Mouse (Mus musculus): Measurements from ENCODE around the gene Heatr5a. TPM values are rescaled to one million over a fixed set of nuclear protein-coding genes. Genes with fewer than 3 reads are reported as not detected.

Heatr5a gene
- total and polyA plus RNA-seq, 3 experiments: 20.6 to 23.6 (median 21.4) TPM

- no peaks in the 10 kb centered on the region for H3K36me3 ChIP-seq (ENCODE audit: control insufficient read depth, insufficient read depth, low read length)
- WGBS: 84% methylated on average over 2 of the region's 2 CpGs
- H3K27ac ChIP-seq: no peak overlapping the region
- no peaks in the 10 kb centered on the region for H3K79me2 ChIP-seq (replicated peaks; ENCODE audit: control insufficient read depth, insufficient read depth, low read length)
- H3K27me3 ChIP-seq (ENCODE audit: control insufficient read depth, insufficient read depth, low read length): no peaks in the 10 kb centered on the region
- TF ChIP-seq POLR2A (IDR thresholded peaks at IDR 0.05; ENCODE audit: insufficient read depth, low read depth, low read length) (no peak), CTCF (IDR thresholded peaks at IDR 0.05) (no peak), EP300 (IDR thresholded peaks at IDR 0.05; ENCODE audit: insufficient read depth, low read depth, low read length) (no peak)
- DNase-seq: no peak
- H3K4me1 ChIP-seq (ENCODE audit: control insufficient read depth, insufficient read depth, low read length): no peaks in the 10 kb centered on the region
- no peak overlapping the region for H3K4me3 ChIP-seq
- no peak overlapping the region for H3K9ac ChIP-seq (ENCODE audit: low read depth, low read length)
- intact Hi-C loops (cut with DNase I): no loop called here
These were observed 53.9 kb downstream of the Heatr5a start for GRCm38 (mm10) chr12:51917191-51917590.

GRCm38 (mm10) chr12:51914903-51915670 lies 56.0 kb downstream of the Heatr5a start:
- intact Hi-C loops (cut with DNase I): no loop called here
- H3K4me1 ChIP-seq (ENCODE audit: control insufficient read depth, insufficient read depth, low read length): no peaks in the 10 kb centered on the region
- WGBS: 96% methylated on average over 12 of the region's 12 CpGs
- no peak for DNase-seq
- no peaks in the 10 kb centered on the region for H3K36me3 ChIP-seq (ENCODE audit: control insufficient read depth, insufficient read depth, low read length)
- no peak overlapping the region for H3K4me3 ChIP-seq
- TF ChIP-seq POLR2A (IDR thresholded peaks at IDR 0.05; ENCODE audit: insufficient read depth, low read depth, low read length) (no peak), EP300 (IDR thresholded peaks at IDR 0.05; ENCODE audit: insufficient read depth, low read depth, low read length) (no peak), CTCF (IDR thresholded peaks at IDR 0.05) (no peak)
- no peaks in the 10 kb centered on the region for H3K27me3 ChIP-seq (ENCODE audit: control insufficient read depth, insufficient read depth, low read length)
- no peaks in the 10 kb centered on the region for H3K79me2 ChIP-seq (replicated peaks; ENCODE audit: control insufficient read depth, insufficient read depth, low read length)
- no peak overlapping the region for H3K27ac ChIP-seq
- no peak overlapping the region for H3K9ac ChIP-seq (ENCODE audit: low read depth, low read length)

- 71% methylated on average over 5 of the region's 5 CpGs for WGBS
- no peak overlapping the region for H3K9ac ChIP-seq (ENCODE audit: low read depth, low read length)
- H3K4me1 ChIP-seq (ENCODE audit: control insufficient read depth, insufficient read depth, low read length): no peaks in the 10 kb centered on the region; the same call in 1 of the 2 replicates
- intact Hi-C loops (cut with DNase I): no loop called here
- H3K27me3 ChIP-seq (ENCODE audit: control insufficient read depth, insufficient read depth, low read length): no peaks in the 10 kb centered on the region
- H3K79me2 ChIP-seq (replicated peaks; ENCODE audit: control insufficient read depth, insufficient read depth, low read length): no peaks in the 10 kb centered on the region
- no peak for TF ChIP-seq POLR2A (IDR thresholded peaks at IDR 0.05; ENCODE audit: insufficient read depth, low read depth, low read length)
- no peak for TF ChIP-seq EP300 (IDR thresholded peaks at IDR 0.05; ENCODE audit: insufficient read depth, low read depth, low read length)
- TF ChIP-seq CTCF (IDR thresholded peaks at IDR 0.05): no peak
- H3K27ac ChIP-seq: no peak overlapping the region
- DNase-seq: no peak
- H3K36me3 ChIP-seq (ENCODE audit: control insufficient read depth, insufficient read depth, low read length): peaks cover 2% of the 10 kb centered on the region; the same call in 1 of the 2 replicates
- H3K4me3 ChIP-seq: no peak overlapping the region
These were observed 61.9 kb downstream of the Heatr5a start for GRCm38 (mm10) chr12:51909202-51909601.

GRCm38 (mm10) chr12:51907543-51907942 lies 63.6 kb downstream of the Heatr5a start:
- TF ChIP-seq CTCF (IDR thresholded peaks at IDR 0.05) (no peak), POLR2A (IDR thresholded peaks at IDR 0.05; ENCODE audit: insufficient read depth, low read depth, low read length) (no peak), EP300 (IDR thresholded peaks at IDR 0.05; ENCODE audit: insufficient read depth, low read depth, low read length) (no peak)
- Histone ChIP-seq H3K9ac (ENCODE audit: low read depth, low read length) (no peak overlapping the region), H3K4me1 (ENCODE audit: control insufficient read depth, insufficient read depth, low read length) (no peaks in the 10 kb centered on the region; the same call in 1 of the 2 replicates), H3K27ac (no peak overlapping the region), H3K36me3 (ENCODE audit: control insufficient read depth, insufficient read depth, low read length) (peaks cover 2% of the 10 kb centered on the region; the same call in 1 of the 2 replicates), H3K27me3 (ENCODE audit: control insufficient read depth, insufficient read depth, low read length) (no peaks in the 10 kb centered on the region), H3K79me2 (replicated peaks; ENCODE audit: control insufficient read depth, insufficient read depth, low read length) (no peaks in the 10 kb centered on the region), H3K4me3 (no peak overlapping the region)
- intact Hi-C loops (cut with DNase I): no loop called here
- WGBS: 55% methylated on average over 3 of the region's 3 CpGs
- DNase-seq: no peak

GRCm38 (mm10) chr12:51900551-51900950 lies 70.6 kb downstream of the Heatr5a start:
- no peak for DNase-seq
- TF ChIP-seq POLR2A (IDR thresholded peaks at IDR 0.05; ENCODE audit: insufficient read depth, low read depth, low read length) (no peak), CTCF (IDR thresholded peaks at IDR 0.05) (no peak), EP300 (IDR thresholded peaks at IDR 0.05; ENCODE audit: insufficient read depth, low read depth, low read length) (no peak)
- H3K4me3 ChIP-seq: no peak overlapping the region
- WGBS: 86% methylated on average over 7 of the region's 7 CpGs
- H3K9ac ChIP-seq (ENCODE audit: low read depth, low read length): no peak overlapping the region
- H3K4me1 ChIP-seq (ENCODE audit: control insufficient read depth, insufficient read depth, low read length): no peaks in the 10 kb centered on the region
- no peak overlapping the region for H3K27ac ChIP-seq
- H3K27me3 ChIP-seq (ENCODE audit: control insufficient read depth, insufficient read depth, low read length): no peaks in the 10 kb centered on the region
- H3K79me2 ChIP-seq (replicated peaks; ENCODE audit: control insufficient read depth, insufficient read depth, low read length): no peaks in the 10 kb centered on the region
- intact Hi-C loops (cut with DNase I): no loop called here
- no peaks in the 10 kb centered on the region for H3K36me3 ChIP-seq (ENCODE audit: control insufficient read depth, insufficient read depth, low read length)

GRCm38 (mm10) chr12:51896901-51897300 lies 74.2 kb downstream of the Heatr5a start:
- H3K27ac ChIP-seq: no peak overlapping the region
- H3K4me3 ChIP-seq: no peak overlapping the region
- intact Hi-C loops (cut with DNase I): no loop called here
- H3K27me3 ChIP-seq (ENCODE audit: control insufficient read depth, insufficient read depth, low read length): no peaks in the 10 kb centered on the region
- no peak for DNase-seq
- no peaks in the 10 kb centered on the region for H3K4me1 ChIP-seq (ENCODE audit: control insufficient read depth, insufficient read depth, low read length)
- WGBS: 36% methylated on average over 4 of the region's 4 CpGs
- no peak overlapping the region for H3K9ac ChIP-seq (ENCODE audit: low read depth, low read length)
- no peaks in the 10 kb centered on the region for H3K36me3 ChIP-seq (ENCODE audit: control insufficient read depth, insufficient read depth, low read length)
- TF ChIP-seq CTCF (IDR thresholded peaks at IDR 0.05) (no peak), POLR2A (IDR thresholded peaks at IDR 0.05; ENCODE audit: insufficient read depth, low read depth, low read length) (no peak), EP300 (IDR thresholded peaks at IDR 0.05; ENCODE audit: insufficient read depth, low read depth, low read length) (no peak)
- H3K79me2 ChIP-seq (replicated peaks; ENCODE audit: control insufficient read depth, insufficient read depth, low read length): no peaks in the 10 kb centered on the region
